Mouse (Mus musculus): ENCODE data around the gene Cdiptos.

The Cdiptos gene

DNA sequence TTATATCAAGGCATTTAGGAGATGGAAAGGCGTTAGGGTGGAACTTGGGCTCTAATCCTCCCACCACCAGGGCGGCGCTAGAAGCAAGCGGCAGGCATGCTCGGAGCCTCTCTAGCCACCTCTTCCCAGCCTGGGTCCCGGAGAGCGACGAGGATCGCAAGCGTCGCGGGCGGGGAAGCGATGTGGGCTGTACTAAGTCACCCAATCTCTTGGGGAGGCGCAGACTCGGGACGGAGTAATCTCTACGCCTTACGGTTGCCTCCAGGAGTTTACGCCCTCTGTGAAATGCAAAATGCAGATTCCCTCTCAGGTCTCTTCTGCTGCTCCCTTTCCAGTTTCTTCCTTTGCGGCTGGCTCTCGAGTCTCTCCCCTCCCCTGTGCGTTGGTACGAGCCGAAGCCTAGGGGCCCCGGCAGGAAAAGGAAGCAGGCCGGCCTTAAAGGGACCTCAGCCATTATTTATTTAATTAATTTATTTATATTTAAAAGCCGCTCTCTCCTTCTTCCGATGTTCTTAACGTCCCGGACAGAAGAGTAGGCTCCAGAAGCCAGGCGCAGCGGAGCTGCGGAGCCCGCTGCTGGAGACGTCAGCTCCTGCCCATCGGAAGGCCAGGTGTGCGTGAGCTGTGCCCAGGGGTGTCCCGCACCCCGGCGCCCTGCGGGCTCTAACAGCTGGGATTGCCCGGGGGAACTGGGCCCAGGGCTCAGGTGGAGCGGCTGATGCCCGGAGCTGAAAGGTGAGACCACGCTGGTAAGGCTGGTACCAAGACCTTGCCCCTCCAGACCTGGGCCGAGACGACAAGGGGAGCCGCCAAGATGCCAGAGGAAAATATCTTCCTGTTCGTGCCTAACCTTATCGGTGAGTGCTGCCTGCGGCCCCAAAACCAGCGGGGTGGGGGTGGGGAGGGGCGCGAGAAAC lies at the start of gene Cdiptos:
Gene Cdiptos, minus strand, starts transcription at position 149 of the 917 bp plus-strand sequence.
- DNase-seq: peak; percentile 97

DNA sequence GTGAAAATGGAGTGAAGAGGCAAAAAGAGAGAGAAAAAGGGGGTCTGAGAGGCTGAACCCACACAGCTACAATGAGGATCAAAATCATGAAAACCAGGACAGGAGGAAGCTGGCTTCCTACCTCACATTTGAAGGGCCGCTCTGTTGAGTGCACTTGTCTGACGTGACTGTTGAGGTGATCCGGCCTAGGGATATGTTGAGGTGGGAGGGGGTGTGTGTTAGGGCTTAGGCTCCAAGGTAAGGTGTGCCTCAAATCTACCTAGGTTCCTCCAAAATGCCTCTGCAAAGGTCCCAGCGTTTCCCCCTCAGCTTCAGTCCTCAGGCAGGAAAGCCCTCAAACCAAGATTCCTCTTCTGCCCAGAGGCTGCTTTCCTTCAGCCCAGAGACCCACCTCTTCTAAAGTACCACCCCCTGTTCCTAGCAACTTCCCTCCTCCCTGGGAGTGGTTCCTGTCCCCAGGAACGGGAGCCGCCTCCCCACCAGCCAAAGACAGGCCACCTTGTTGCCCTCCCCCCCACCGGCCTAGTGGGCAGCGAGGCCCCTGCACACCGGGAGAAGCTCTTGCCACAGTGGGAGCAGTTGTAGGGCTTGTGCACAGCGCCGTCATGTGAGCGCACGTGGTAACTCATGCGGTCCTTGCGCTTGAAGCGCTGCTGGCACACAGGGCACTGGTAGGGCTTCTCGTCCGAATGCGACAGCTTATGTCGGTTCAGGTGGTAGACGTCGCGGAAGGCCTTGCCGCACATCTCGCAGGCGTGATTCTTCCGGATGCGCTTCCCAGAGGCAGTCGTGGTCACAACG lies 49.1 kb upstream of the Cdiptos start:
- peak; percentile 83 for DNase-seq

GRCm38 (mm10) chr7:127023896-127024690 lies 48.2 kb upstream of the Cdiptos start:
- no peak for DNase-seq

DNA sequence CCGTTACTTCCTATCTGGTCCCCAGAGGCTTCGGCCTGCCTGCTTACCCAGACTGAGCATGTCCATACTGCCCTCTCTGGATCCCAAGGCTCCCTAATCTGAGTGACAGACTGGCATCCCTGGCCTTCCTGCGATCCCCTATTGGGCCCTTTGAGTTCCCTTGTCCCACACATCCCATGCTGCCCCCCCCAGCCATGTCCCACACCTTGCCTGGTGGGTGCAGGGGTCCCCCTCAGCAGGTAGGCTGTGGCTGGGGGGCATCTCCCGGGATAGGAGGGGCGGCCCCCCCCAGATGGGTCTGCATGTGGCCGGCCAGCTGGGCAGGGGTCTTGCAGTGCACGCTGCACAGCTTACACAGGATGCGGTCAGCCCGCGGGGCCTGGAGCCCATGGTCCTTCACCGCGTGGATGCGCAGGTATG lies 47.4 kb upstream of the Cdiptos start:
- no peak for DNase-seq

- no peak for DNase-seq
These were observed 46.8 kb upstream of the Cdiptos start for GRCm38 (mm10) chr7:127022528-127023271.

DNA sequence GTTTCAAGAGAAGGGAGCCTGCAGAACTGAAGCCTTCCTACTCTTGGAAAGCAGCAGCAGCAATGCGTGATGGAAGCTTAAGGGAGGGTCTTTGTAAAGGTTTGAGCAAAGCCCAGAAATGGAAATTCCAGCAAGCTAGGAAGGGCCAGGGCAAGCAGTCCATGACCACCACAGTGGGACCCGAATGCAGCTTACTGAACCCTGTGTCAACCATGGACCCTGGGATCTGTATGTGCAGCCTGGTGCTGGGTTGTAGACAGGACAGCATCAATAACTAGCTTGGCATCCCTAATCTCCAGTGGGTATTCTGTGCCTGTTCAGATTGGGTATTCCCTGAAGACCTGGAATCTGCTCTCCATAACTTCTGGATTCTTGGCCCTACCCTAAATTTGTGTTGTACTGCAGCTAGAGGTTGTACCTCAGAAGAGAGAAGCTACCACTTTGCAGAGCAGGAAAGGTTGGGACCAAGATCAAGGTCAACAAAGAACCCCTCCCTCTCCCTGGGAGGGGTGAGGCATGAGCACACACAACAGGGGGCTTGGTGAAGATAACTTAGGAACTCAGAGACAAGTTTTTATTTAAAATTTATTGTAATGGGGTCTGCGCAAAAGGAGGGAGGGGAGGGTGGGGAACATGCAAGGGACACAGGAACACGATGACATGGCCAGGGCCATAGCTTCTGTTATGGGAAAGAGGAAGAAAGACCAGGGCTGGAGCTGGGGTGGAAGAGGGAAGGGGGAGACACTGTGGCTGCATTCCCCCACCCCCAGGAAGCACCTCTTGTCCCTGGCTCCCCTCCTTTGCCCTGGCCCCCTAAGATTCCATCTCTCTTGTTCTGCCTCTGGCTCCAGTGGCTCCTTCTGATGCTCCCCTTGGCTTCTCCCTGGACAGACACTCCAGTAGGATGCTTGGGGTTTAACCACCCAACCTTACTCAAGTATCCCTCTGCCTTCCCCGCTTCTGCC lies 45.9 kb upstream of the Cdiptos start:
- DNase-seq: no peak

DNA sequence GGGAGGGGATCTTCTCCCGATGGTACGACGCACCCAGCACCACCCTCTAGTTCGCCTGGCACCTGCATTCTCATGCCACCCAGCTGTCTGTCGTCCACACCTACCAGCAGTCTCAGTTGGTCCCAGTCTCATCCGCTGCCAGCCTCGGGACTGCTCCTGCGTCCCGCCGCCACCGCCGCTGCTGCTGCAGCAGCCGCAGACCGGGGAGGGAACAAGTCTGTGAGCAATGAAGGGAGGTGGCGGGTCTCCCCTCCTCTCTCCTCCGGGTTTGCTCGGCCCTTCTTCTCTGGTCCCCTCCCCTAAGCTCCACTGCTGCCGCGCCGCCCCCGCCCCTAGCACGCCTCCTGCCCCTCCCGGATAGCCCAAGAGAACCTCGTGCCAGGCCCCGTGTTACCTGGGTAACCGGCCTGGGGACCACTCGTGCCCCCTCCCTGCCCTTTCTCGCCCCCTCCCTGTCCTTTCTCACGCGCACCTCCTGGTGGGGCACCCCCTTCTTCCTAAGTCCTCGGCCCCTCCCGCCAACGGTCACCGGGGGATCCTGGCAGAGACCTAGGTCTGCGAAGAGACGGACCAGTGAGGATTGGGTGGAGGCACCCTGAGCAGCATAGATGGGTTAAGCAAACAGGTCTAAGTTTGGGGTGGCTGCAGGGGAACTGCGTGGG lies 45.1 kb upstream of the Cdiptos start, which contains the start of the genes Gm42742 and Prrt2:
Gene Gm42742, minus strand, starts transcription at position 197 of the 662 bp plus-strand sequence.
Gene Prrt2, minus strand, starts transcription at position 311 of the 662 bp plus-strand sequence.
- peak; percentile 69 for DNase-seq

- no peak for DNase-seq
These were observed 44.6 kb upstream of the Cdiptos start for GRCm38 (mm10) chr7:127020491-127020890.

DNA sequence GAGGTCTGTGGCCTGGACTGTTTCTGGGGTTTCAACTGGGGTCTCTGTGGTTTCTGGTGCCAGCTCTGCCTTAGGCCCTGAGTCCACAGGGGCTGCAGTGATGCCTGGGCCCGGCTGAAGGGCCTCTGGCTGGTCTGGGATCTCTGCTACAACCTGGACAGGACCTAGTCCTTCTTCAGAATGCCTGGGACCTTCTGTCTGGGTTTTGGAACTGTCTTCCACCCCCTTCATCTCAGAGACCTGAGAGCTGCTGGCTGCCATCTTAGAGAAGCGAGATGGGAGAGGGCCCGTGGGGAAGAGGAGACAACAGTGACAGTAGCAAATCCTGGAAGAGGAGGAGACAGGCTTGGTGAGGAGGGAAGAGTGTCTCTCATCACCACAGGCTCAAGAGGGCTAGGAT lies 44.1 kb upstream of the Cdiptos start:
- no peak for DNase-seq

DNA sequence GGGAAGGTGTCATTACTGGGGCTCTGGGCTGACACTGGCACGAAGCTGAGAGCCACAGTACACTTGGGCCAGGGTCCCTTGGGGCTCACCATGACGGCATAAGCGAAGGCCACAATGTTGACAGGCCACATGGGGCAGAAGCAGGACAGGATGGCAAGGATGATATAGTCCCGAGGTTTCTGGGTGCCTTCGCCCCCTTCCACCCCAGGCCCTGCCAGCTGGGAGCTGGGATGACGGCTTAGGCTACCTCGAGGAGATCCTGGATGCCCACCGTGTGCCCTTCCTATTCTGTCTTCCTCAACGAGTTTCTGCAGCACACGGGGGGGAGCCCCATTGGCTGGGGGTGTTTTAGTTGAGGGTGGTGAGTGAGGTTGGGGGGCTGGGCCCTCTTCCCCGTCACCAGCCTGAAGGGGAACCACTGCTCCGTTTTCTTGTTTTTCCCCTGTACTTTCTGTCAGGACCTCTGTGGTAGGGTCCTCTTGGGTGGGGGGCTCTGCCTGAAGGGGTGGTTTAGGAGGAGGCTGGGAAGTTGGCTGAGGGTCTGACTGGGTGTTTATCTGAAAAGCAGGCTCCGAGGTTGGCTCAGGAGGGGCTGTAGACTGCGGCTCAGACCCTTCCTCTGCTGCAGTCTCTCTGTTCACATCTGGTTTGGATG lies 43.5 kb upstream of the Cdiptos start:
- no peak for DNase-seq

DNA sequence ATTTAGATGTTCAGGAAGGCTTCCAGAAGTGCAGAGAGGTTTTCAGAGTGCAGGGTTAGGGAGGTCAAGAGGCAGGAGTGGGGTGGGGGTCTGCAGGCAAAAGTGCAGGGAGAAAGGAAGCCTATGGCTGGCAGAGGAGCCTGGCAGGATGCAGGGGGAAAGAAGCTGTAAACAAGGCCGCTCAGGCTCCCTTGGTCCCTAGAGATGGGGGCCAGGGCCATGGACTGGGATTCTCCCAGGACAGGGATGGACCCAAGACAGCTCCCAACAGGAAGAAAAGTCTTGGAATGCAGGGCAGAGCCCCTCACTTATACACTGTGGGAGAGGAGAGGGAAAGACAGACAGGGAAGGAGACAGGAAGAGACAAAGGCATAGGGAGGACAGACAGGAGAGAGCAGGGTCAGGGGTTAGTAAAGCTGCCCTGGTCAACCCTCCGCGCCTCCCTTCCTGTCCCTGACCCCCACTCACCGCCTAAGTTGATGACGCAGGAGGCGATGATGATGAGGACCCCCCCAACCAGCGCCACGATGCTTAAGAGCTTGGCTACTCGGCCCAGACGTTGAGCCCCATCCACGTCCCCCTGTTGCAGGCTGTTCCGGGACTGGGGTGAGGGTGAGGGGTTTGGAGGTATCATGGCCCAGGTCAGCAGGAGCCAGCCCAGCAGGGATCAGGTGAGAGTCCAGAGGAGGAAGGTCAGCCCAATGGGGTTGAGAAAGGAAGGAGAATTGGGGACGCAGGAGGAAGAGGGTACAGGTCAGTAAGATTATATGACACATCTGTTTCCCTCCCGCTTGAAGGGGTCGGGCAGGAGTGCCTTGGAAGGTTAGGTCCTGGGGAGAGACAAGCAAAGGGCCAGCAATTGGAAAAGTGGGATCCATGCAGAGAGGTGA lies 42.8 kb upstream of the Cdiptos start:
- no peak for DNase-seq

- DNase-seq: no peak
These were observed 42.0 kb upstream of the Cdiptos start for GRCm38 (mm10) chr7:127017950-127018345.

- DNase-seq: peak; percentile 99
These were observed 41.4 kb upstream of the Cdiptos start, which contains the start of gene Pagr1a for GRCm38 (mm10) chr7:127016971-127017949. Pagr1a (minus strand) TSS chr7:127017352.

DNA sequence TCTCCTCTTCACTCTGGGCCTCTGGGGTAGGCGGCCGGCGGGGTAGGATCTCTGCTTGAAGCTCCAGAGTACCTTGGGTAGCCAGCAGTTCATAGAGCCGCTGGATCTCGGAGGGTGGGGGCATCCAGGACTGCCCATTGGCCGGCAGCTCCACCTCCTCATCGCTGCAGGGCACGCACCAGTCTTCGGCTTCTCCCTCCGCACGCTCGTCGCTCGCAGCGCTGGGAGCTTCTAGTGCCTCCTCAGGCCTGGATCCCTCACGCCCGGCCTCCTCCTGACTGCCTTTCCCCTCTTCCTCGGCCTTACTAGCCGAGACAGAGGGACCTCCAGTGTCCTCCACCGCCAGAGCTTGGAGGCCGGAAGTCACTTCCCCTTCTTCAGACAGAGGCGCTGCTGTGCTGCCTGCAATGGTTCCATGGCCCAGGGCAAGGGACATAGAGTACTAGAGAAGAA lies 40.6 kb upstream of the Cdiptos start:
- peak; percentile 80 for DNase-seq

- DNase-seq: no peak
These were observed 40.4 kb upstream of the Cdiptos start, which contains the start of gene Pagr1b for GRCm38 (mm10) chr7:127016481-127016485. Pagr1b (minus strand) TSS chr7:127016484.

- DNase-seq: peak; percentile 79
These were observed 40.2 kb upstream of the Cdiptos start for GRCm38 (mm10) chr7:127016081-127016480.

DNA sequence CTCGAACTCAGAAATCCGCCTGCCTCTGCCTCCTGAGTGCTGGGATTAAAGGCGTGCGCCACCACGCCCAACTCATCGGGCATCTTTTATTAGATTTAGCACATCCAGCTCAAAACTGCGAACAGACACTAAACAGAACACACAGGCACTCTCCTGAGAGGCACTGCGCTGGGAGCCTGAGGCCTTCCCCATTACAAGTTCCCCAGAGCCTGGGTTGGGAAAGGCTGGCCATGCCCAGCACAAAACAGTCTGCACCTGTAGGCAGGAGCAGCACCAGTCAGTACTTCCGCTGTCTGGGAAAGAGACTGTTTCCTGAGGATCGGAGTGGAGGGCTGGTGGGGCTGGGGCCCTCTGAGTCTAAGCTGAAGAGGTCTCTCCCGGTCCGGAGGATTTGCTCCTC lies 39.1 kb upstream of the Cdiptos start:
- no peak for DNase-seq

DNA sequence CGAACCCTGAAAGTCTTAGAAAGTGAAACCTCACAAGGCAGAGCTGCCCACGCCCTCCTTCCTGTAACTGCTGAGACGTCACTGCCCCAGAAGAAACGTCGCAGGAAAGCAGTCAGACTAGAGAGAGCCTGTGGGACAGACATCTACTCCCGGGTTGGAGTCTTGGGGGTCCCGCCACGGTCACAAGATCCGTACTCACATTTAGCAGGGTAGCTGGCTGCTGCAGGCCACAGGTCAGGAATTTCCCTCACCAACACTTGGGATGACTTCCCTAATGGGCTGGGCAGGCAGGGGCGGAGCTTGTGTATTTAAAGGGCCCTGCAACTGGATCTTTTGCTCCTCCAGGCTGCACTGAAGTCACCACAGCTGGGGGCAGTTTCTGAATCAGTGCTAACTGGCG lies 38.4 kb upstream of the Cdiptos start, which contains the start of gene Mvp:
Gene Mvp, minus strand, starts transcription at position 302 of the 400 bp plus-strand sequence.
- peak; percentile 68 for DNase-seq
